Mouse (Mus musculus): ENCODE data around the gene Slc38a10.

- TF ChIP-seq CTCF (IDR thresholded peaks at IDR 0.05; ENCODE audit: low read depth) (peak; percentile 58), EP300 (optimal IDR thresholded peaks at IDR 0.05) (no peak)
Measured at GRCm38 (mm10) chr11:120163207-120163606, 12.1 kb upstream of the Slc38a10 start.

Measured in stomach, postnatal 0 days (tissue).